Mouse (Mus musculus) midbrain, embryonic 14.5 days (tissue): ENCODE data around the gene Cep83. TPM values are rescaled to one million over a fixed set of nuclear protein-coding genes. Genes with fewer than 3 reads are reported as not detected.

Source experiments
- ATAC-seq: fragments of 200-750 bp; cut with Nextera tagmentation; 2 replicates; pipeline ENCODE4 v1.8.0; 2017; ENCODE audit warnings: moderate number of reproducible peaks, moderate library complexity; ENCODE audit not compliant: low FRiP score, low TSS enrichment
- DNase-seq: peaks from one replicate; pipeline ENCODE4 v3.0.0-alpha.2; 2015
- H3K27ac ChIP-seq: fragments of 300-500 bp; sonication (generic); replicated peaks from 2 replicates; pipeline ENCODE4 v1.5.1; 2014; ENCODE audit warnings: mild to moderate bottlenecking, low read depth, low read length, moderate library complexity
- H3K27me3 ChIP-seq: fragments of 300-500 bp; sonication (generic); 2 replicates; pipeline ENCODE4 v1.6.1; 2014; ENCODE audit warnings: low read length, control low read depth, mixed read lengths; ENCODE audit not compliant: control insufficient read depth, insufficient read depth
- H3K36me3 ChIP-seq: fragments of 300-500 bp; sonication (generic); 2 replicates; pipeline ENCODE4 v1.6.1; 2014; ENCODE audit warnings: low read length, control low read depth; ENCODE audit not compliant: control insufficient read depth, insufficient read depth
- H3K4me1 ChIP-seq: fragments of 300-500 bp; sonication (generic); 2 replicates; pipeline ENCODE4 v1.6.1; 2014; ENCODE audit warnings: mild to moderate bottlenecking, antibody characterized with exemption, low read length, control low read depth; ENCODE audit not compliant: control insufficient read depth, insufficient read depth
- H3K4me2 ChIP-seq: fragments of 300-500 bp; sonication (generic); 2 replicates; pipeline ENCODE4 v1.6.1; 2014; ENCODE audit warnings: mild to moderate bottlenecking, low read length, moderate library complexity
- H3K4me3 ChIP-seq: fragments of 300-500 bp; sonication (generic); replicated peaks from 2 replicates; pipeline ENCODE4 v1.5.1; 2014; ENCODE audit warnings: low read depth, low read length
- H3K9ac ChIP-seq: fragments of 300-500 bp; sonication (generic); replicated peaks from 2 replicates; pipeline ENCODE4 v1.6.1; 2014; ENCODE audit warnings: mild to moderate bottlenecking, low read length, moderate library complexity
- H3K9me3 ChIP-seq: fragments of 300-500 bp; sonication (generic); 2 replicates; pipeline ENCODE4 v1.6.1; 2016; ENCODE audit warnings: low read length, control low read depth, mixed read lengths; ENCODE audit not compliant: control insufficient read depth
- WGBS: fragments of 180-500 bp; shearing (Covaris S2); extraction: QIAGEN DNeasy Blood & Tissue Kit; methylation state at CpG from one replicate; pipeline ENCODE4 v1.1.7; 2014; 5-methylcytosine and 5-hydroxymethylcytosine counted together
- polyA plus RNA-seq: library from polyadenylated mRNA; unstranded; fragments of >200 nt; fragmentation: Nextera tagmentation; extraction: Ambion mirVana; gene quantifications from 2 replicates; pipeline ENCODE4 v1.2.1, GENCODE M21; 2014

Gene Cep83
- polyA plus RNA-seq, result 18.8 and 20.0 TPM in 2 replicates

GRCm38 (mm10) chr10:94688420-94689175 is at the start of gene Cep83:
Gene Cep83, plus strand, starts transcription at chr10:94688654.
- under 1% methylated on average over 82 of the region's 86 CpGs for WGBS
- Histone ChIP-seq H3K4me2 (peak within 1 kb of the TSS; percentile 89), H3K4me3 (peak within 1 kb of the TSS; percentile 88), H3K4me1 (peaks cover 12% of the 10 kb centered on the region; the same call in 1 of the 2 replicates), H3K36me3 (no peaks in the 10 kb centered on the region), H3K9ac (peak within 1 kb of the TSS; percentile 86), H3K9me3 (no peaks in the 10 kb centered on the region), H3K27ac (peak within 1 kb of the TSS; percentile 88), H3K27me3 (no peaks in the 10 kb centered on the region)
- DNase-seq, result peak; percentile 97
- ATAC-seq, result peak; percentile 98

GRCm38 (mm10) chr10:94639281-94639680 is 49.2 kb upstream of the Cep83 start:
- Histone ChIP-seq H3K4me1 (no peaks in the 10 kb centered on the region), H3K9ac (no peak overlapping the region), H3K4me3 (no peak overlapping the region), H3K4me2 (no peak overlapping the region), H3K27me3 (no peaks in the 10 kb centered on the region), H3K9me3 (no peaks in the 10 kb centered on the region), H3K27ac (no peak overlapping the region), H3K36me3 (no peaks in the 10 kb centered on the region)
- 88% methylated on average over 5 of the region's 5 CpGs for WGBS
- ATAC-seq (no peak), DNase-seq (no peak)

- Histone ChIP-seq H3K27ac (no peak overlapping the region), H3K36me3 (no peaks in the 10 kb centered on the region), H3K4me1 (no peaks in the 10 kb centered on the region), H3K27me3 (no peaks in the 10 kb centered on the region), H3K4me3 (no peak overlapping the region), H3K9ac (no peak overlapping the region), H3K4me2 (no peak overlapping the region), H3K9me3 (no peaks in the 10 kb centered on the region)
- DNase-seq (no peak), ATAC-seq (no peak)
- WGBS, result 79% methylated on average over 5 of the region's 5 CpGs
Measured at GRCm38 (mm10) chr10:94640067-94640466, 48.4 kb upstream of the Cep83 start.

- 78% methylated on average over 3 of the region's 3 CpGs for WGBS
- Histone ChIP-seq H3K4me3 (no peak overlapping the region), H3K4me1 (no peaks in the 10 kb centered on the region), H3K9ac (no peak overlapping the region), H3K9me3 (no peaks in the 10 kb centered on the region), H3K4me2 (no peak overlapping the region), H3K27me3 (no peaks in the 10 kb centered on the region), H3K27ac (no peak overlapping the region), H3K36me3 (no peaks in the 10 kb centered on the region)
- no peak for DNase-seq
- no peak for ATAC-seq
Measured at GRCm38 (mm10) chr10:94664036-94664435, 24.4 kb upstream of the Cep83 start.

GRCm38 (mm10) chr10:94664455-94664854 is 24.0 kb upstream of the Cep83 start:
- no peak for ATAC-seq
- no peak overlapping the region for H3K9ac ChIP-seq

GRCm38 (mm10) chr10:94668147-94668546 is 20.3 kb upstream of the Cep83 start:
- Histone ChIP-seq H3K27me3 (no peaks in the 10 kb centered on the region), H3K36me3 (no peaks in the 10 kb centered on the region), H3K9ac (no peak overlapping the region), H3K4me3 (no peak overlapping the region), H3K4me1 (no peaks in the 10 kb centered on the region), H3K9me3 (no peaks in the 10 kb centered on the region), H3K4me2 (no peak overlapping the region), H3K27ac (no peak overlapping the region)
- DNase-seq (no peak), ATAC-seq (no peak)

More at GRCm38 (mm10) chr10:94664455-94664854, 24.0 kb upstream of the Cep83 start:
- H3K9me3 ChIP-seq, result no peaks in the 10 kb centered on the region
- H3K27me3 ChIP-seq, result no peaks in the 10 kb centered on the region
- no peaks in the 10 kb centered on the region for H3K36me3 ChIP-seq
- H3K4me3 ChIP-seq, result no peak overlapping the region
- H3K4me2 ChIP-seq, result no peak overlapping the region
- WGBS, result 94% methylated on average over 7 of the region's 7 CpGs
- H3K4me1 ChIP-seq, result no peaks in the 10 kb centered on the region
- DNase-seq, result no peak
- H3K27ac ChIP-seq, result no peak overlapping the region

GRCm38 (mm10) chr10:94687801-94688419 is 544 bp upstream of the Cep83 start:
- DNase-seq (no peak), ATAC-seq (peak; percentile 77)
- Histone ChIP-seq H3K36me3 (no peaks in the 10 kb centered on the region), H3K4me2 (peak overlapping the region; percentile 89), H3K9me3 (no peaks in the 10 kb centered on the region), H3K9ac (peak overlapping the region; percentile 86), H3K27me3 (no peaks in the 10 kb centered on the region), H3K4me3 (peak overlapping the region; percentile 88), H3K27ac (peak overlapping the region; percentile 88), H3K4me1 (peaks cover 12% of the 10 kb centered on the region; the same call in 1 of the 2 replicates)
- WGBS, result 2% methylated on average over 20 of the region's 20 CpGs

- DNase-seq (no peak), ATAC-seq (no peak)
- WGBS, result under 1% methylated on average over 7 of the region's 7 CpGs
- Histone ChIP-seq H3K9me3 (no peaks in the 10 kb centered on the region), H3K4me3 (peak overlapping the region; percentile 88), H3K4me1 (peaks cover 12% of the 10 kb centered on the region; the same call in 1 of the 2 replicates), H3K27ac (peak overlapping the region; percentile 88), H3K36me3 (no peaks in the 10 kb centered on the region), H3K4me2 (peak overlapping the region; percentile 89), H3K9ac (peak overlapping the region; percentile 86), H3K27me3 (no peaks in the 10 kb centered on the region)
Measured at GRCm38 (mm10) chr10:94689176-94689510, 689 bp downstream of the Cep83 start.

- Histone ChIP-seq H3K4me3 (no peak overlapping the region), H3K27me3 (no peaks in the 10 kb centered on the region), H3K36me3 (no peaks in the 10 kb centered on the region), H3K27ac (no peak overlapping the region), H3K9ac (no peak overlapping the region), H3K9me3 (no peaks in the 10 kb centered on the region), H3K4me1 (peaks cover 12% of the 10 kb centered on the region; the same call in 1 of the 2 replicates), H3K4me2 (0 out of 2 replicates have a peak overlapping the region, but pooled peaks have one; percentile 12)
- DNase-seq, result no peak
- 85% methylated on average over 1 of the region's 1 CpGs for WGBS
- no peak for ATAC-seq
Measured at GRCm38 (mm10) chr10:94690376-94690775, 1.9 kb downstream of the Cep83 start.
